Mouse (Mus musculus) kidney, postnatal 10 days (tissue): ENCODE data around the gene Gm14137.

Source experiments
- DNase-seq: peaks from one replicate; pipeline ENCODE4 v3.0.0; 2021; ENCODE audit warnings: mixed read lengths

Gene Gm14137

GRCm38 (mm10) chr2:119172862-119173576 is 1.3 kb upstream of the Gm14137 start:
- DNase-seq, result peak; percentile 92

- peak; percentile 31 for DNase-seq
Measured at GRCm38 (mm10) chr2:119174866-119175265, 557 bp downstream of the Gm14137 start.

- DNase-seq, result peak; percentile 53
Measured at GRCm38 (mm10) chr2:119175614-119176013, 1.3 kb downstream of the Gm14137 start.

- no peak for DNase-seq
Measured at GRCm38 (mm10) chr2:119176761-119177160, 2.5 kb downstream of the Gm14137 start.

- no peak for DNase-seq
Measured at GRCm38 (mm10) chr2:119177384-119177939, 3.2 kb downstream of the Gm14137 start.

- no peak for DNase-seq
Measured at GRCm38 (mm10) chr2:119182914-119183313, 8.6 kb downstream of the Gm14137 start.

- DNase-seq, result peak; percentile 90
Measured at GRCm38 (mm10) chr2:119189029-119189710, 14.9 kb downstream of the Gm14137 start.

GRCm38 (mm10) chr2:119190969-119191368 is 16.7 kb downstream of the Gm14137 start:
- DNase-seq, result no peak

- no peak for DNase-seq
Measured at GRCm38 (mm10) chr2:119194140-119194539, 19.8 kb downstream of the Gm14137 start.

- no peak for DNase-seq
Measured at GRCm38 (mm10) chr2:119196316-119197108, 22.2 kb downstream of the Gm14137 start.

GRCm38 (mm10) chr2:119197493-119197892 is 23.2 kb downstream of the Gm14137 start:
- DNase-seq, result no peak

- no peak for DNase-seq
Measured at GRCm38 (mm10) chr2:119198049-119198448, 23.7 kb downstream of the Gm14137 start.

GRCm38 (mm10) chr2:119198934-119199333 is 24.6 kb downstream of the Gm14137 start:
- DNase-seq, result no peak

- peak; percentile 77 for DNase-seq
Measured at GRCm38 (mm10) chr2:119202914-119203453, 28.7 kb downstream of the Gm14137 start.

- DNase-seq, result no peak
Measured at GRCm38 (mm10) chr2:119203871-119204460, 29.7 kb downstream of the Gm14137 start.

- DNase-seq, result no peak
Measured at GRCm38 (mm10) chr2:119207961-119208343, 33.6 kb downstream of the Gm14137 start.

- peak; percentile 97 for DNase-seq
Measured at GRCm38 (mm10) chr2:119208344-119209175, 34.3 kb downstream of the Gm14137 start, which contains the start of the genes Zfyve19 and Dnajc17. Gene Zfyve19, plus strand, starts transcription at chr2:119208617. Gene Dnajc17, minus strand, starts transcription at chr2:119208795.

- DNase-seq, result no peak
Measured at GRCm38 (mm10) chr2:119209176-119209507, 34.8 kb downstream of the Gm14137 start.
